Mouse (Mus musculus) layer of hippocampus, adult 18-20 months (tissue): ENCODE data around the gene Lama5. TPM values are rescaled to one million over a fixed set of nuclear protein-coding genes. Genes with fewer than 3 reads are reported as not detected.

Experiments
- DNase-seq, 2 experiments: peaks; one replicate each; pipeline ENCODE4 v3.0.0; 2022; ENCODE audit warnings: low spot score in 2 of 2
- total RNA-seq, 2 experiments: library from RNA; stranded (reverse); gene quantifications; 2 replicates each; pipeline ENCODE4 v1.2.3; 2021

The Lama5 gene
- total RNA-seq, 2 experiments from 2014 or later: 6.6 to 7.2 TPM

DNA sequence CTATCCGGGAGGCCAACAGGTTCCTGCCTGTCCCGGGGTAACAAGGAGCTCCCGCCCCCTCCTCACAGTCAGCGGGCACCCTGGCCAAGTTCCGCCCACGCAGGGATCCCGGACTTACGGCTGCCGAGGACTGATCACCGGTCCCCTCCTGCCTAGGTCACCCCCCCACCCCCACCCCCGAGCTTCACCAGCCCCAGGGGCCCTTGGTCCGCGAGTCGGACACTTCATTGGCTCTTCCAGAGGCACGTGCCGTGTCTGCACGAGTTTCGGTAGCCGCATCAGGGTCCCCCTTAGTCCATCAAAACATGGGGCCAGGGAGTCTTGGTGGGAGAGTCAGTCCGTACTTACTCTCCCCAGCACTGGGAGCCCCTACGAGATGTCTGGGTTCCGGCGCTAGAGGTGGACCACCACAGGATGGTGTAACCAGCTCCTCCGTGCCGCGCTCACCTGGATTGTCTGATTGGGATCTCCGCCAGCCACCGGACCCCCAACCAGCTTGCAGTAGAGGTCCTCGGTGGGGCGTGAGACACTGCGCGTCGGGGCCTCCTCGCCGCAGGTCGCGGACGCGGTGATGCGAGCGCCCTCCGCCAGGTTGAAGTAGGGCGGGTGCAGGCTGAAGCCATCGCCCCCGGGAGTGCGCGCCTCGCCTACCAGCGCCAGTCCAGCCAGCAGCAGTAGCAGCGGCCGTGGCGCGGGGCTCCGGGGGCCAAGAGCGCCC, 456 bp downstream of the Lama5 start:
- no peak for DNase-seq

DNA sequence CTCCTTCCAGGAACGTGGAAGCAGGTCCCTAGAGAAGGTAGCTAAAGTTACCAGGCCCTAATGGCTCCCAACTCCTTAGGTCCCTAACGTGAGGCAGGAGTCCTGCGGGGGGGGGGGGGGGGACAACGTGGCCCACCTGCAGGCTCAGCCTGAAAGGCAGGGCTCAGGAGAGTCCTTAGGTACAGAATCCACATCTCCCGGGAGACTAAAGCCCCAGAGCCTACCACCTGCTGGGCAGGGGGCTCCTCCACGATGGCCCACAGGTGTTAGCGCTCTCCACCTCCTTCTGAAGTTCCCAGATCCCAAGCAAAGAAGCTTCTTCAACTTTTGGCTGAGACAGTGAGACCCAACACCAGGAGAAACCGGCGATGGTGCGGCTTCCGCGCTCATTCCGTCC, 1.0 kb downstream of the Lama5 start:
- no peak for DNase-seq

DNA sequence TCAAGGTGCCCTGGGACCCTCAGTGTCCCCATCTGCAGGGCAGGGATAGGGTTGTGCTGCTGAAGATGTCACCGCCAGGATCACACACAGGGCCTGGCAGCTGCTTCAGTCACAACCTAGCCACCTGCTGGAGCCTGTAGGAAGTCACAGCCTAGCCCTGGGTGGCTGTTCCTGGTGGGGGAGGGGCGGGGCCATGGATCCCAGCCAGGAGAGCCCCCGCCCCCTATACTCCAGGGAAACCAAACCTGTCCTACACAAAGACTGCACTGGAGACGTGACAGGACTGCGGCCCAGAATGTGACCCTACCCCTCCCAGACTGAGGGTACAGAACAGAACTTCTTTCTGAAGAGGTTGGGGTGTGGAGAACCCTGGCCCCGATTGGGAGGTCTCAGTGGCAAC, 3.4 kb downstream of the Lama5 start:
- DNase-seq: no peak

DNA sequence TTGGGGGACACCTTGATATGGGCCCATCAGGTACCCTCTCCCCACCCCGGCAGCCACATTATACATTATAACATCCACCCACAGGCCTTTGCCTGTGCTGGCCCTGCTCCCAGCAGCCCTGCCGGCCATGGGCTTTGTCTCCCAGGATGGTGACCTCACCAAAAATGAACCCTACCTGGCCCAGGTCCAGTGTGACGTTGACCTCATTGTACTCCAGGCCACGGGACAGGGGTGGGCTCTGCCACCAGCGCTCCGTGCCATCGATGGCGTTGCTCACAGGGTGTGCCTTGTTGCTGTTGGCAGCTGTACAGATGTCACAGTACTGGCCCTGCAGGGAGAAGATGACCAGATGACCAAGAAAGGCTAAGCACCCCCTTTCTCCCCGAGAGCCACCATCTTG, 4.6 kb downstream of the Lama5 start:
- no peak for DNase-seq

DNA sequence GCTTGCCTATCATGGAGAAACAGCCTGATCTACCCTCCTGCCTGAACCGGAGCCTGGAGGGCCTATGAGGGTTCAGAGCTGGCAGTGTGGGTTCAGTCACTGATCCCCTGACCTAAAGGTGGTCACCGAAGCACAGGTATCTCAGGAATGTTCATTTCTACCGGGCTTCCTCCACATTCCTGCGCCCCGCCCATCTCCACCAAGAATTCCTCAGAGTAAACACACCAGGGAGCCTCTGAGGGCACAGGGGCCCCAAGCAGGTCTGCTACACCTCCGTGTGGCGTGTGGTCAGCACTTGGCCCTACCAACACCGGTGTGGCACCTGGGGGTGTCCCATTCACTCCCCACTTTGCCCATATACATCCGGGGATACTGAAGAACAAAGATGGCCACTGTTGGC, 5.5 kb downstream of the Lama5 start:
- no peak for DNase-seq

DNA sequence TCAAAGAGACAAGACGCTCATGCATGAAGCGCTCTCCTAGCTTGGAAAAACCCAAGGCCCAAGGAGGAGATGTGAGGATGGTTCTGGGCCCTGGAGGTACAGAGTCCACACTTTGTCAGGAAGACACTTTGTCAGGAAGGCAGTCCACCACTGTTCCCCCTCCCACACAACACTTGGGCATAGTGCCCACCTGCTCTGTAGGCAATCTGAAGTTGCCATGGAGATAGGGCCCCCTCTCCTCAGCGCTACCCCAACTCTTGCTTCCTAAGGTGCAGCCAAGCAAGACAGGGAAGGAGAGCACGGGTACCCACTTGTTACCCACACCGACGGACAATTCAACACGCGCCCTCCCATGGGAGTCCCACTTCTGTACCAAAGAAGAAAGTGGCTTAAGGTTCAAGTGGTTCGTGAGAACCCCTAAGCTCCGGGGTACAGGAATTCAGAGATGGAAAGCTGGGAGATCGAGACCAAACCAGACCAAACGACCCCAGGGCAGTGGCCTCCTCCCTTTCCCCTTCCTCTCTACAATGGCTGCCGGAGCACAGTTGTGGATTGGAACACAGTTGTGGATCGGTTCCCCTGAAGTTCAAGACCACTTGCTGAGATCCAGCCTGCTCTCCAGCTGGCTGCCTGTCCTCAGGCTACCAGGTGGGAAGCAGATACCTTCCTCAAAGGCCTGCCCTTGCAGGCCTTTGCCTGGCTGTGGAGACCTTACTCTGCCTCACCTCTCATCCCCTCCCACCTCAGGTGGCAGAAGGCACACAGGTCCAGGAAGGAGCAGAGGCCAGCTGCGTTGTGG, 6.3 kb downstream of the Lama5 start:
- DNase-seq: no peak

DNA sequence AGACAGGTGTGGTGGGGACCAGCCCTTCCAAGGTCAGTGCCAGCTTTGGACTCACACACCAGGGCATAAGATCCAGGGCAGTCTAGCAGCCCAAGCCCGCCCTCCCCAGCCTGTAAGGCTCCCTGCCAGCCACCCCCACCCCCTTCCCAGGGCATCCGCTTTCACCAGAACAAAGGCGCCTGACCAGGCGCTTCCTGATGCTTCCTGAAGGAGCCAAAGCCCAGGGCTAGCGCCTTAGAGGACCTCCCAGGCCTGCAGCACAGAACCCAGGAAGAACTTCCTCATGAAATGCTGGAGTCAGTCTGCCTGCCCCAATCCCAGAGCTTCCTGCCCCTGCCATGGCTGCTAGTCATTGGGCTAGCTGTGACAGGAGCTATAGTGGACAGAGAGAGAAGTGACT, 7.0 kb downstream of the Lama5 start:
- no peak for DNase-seq

DNA sequence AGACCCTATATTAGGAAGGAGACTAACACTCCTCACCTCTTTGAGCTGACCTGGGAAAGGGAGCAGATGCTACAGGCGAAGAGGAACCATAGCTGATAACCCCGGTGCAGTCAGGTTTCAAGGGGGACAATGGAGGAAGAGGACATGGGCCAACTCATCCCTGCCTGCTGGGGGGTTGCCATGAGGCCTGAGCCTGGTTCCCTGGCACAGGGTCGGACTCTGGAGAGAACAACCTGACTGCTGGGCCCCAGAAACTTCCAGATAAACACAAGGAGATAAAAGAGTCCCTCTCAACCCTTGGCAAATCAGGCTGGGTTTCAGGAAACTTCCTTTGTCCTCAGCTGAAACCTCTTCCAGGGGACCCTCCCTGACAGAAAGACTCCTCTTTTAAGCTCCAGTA, 7.4 kb downstream of the Lama5 start:
- no peak for DNase-seq

DNA sequence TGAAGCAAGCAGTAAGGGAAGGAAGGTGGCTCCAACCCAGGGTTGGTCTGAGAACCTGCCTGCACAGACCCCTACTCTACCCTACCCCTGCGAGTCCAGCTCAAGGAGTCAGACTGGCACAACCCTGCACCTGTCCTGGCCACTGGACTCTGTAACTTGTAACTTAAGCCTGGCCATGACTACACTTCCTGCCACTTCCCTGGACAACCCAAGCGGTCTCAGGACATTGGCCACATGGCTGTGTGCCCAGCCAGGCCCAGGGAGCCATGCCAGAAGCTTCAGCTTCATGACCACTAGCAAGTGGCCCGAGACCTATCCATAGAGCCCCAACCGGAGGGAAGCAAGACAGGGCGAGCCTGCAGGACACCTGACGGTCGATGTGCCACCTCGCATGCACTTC, 8.1 kb downstream of the Lama5 start:
- DNase-seq: no peak

DNA sequence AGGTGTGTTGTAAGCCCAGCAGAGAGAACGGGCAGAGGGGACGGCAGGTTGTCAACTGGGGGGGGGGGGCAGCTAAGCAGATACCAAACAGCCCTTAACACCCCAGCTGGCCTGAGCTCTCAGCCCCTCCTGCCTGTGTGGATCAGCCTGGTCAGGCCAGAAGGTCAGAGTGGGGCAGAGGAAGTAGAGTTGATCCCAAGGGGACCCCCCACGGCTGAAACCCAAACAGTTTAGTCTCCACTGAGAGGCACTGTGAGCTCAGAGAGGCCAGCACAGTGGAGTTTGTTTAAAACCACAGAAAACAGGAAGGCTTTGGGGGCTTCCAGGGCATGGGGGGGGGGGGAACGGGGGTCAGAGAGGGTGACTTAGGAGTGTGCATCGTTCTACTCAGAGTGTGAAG, 8.7 kb downstream of the Lama5 start:
- DNase-seq: no peak

DNA sequence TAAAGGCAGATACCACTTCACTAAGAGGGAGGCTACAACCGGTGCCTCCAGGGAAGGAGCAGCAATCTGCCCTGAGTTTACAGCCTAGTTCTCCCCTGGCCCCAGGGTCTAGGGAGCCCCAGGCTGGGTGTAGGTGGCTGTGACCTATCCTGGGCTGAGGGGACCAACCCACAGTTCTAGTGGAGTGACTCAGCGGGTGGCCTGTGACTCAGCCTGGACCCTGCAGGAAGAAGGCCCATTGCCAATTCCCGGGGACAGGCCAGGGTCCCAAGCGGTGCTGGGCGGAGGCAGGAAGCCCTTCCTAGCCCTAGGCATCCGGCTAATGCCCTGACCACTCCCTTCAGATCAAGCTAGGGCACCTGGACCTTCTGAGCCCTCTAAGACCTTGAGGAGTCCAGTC, 9.7 kb downstream of the Lama5 start:
- DNase-seq: no peak

DNA sequence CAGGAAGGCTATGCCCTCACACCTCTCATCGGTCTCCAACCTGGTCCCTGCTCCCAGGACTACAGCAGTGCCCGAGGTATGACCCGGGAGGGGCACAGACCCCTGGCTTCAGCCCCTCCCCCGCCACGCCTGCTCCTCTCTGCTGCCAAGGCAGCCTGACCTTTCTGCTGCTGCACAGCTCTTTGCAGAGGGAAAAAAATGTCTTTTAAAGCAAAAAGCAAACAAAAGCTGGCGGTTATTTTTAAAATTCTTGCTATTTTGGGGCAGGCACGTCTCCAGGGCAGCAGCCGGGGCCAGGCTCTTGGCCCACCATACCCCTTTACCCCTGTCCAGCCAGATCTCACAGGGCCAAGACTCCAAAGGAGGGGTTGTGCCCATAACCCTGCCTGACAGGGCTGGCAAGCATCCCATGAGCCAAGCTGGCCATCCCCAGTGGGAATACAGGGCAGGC, 10.6 kb downstream of the Lama5 start:
- no peak for DNase-seq

DNA sequence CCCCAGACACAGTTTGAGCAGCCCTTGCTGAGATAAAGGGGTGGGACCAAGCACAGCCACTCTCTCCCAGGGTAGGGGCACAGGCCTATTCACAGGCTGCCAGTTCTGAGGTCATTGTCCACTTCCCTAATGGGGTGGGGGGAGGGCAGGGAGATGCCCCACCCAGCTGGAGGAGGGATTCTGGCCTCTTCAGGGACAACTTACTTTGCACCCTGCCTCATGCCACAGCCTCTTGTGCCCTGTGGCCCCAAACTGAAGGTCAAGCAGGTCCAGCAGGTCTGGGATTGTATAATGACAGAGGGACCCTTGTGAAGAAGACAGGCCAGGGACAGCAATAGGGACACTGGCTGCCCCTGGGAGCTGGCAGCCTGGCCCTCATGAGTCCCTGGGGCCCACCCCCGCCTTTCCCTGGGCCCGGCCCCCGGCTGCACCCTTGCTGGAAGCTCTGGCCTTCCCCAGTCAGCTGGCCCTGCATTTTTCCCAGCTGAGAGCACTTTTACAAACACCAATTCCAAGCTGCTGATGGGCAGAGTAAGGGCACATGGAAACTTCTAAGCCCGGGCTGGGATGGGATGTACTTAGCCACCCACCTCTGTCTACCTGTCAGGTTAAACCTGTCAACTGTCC, 11.2 kb downstream of the Lama5 start:
- DNase-seq: no peak

DNA sequence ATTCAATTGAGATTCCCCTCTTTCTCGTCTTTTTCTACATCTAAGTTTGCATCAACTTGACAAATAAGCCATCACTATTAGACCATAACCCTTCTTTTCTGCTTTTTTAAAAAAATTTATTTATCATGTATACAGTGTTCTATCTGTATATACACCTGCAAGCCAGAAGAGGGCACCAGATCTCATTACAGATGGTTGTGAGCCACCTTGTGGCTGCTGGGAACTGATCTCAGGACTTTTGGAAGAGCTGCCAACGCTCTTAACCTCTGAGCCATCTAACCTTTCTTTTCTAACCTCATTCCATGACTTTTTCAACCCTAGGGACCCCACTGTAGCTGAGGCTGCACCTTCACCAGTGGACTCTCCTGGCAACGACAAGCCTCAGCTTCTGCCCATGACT, 13.4 kb downstream of the Lama5 start:
- DNase-seq: no peak

DNA sequence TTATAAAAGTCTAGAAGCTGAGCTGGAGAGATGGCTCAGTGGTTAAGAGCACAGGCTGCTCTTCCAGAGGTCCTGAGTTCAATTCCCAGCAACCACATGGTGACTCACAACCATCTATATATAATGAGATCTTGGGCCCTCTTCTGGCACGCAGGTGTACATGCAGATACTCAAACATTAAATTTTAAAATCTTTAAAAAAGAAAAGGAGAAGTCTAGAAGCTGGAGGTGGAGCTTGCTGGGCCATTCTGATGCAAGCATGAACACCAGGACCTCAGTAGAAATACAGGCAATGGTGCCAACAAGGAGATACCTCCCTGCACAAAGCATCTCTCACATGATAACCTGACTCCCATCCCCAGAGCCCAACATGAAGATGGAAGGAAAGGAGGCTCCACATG, 16.7 kb downstream of the Lama5 start:
- no peak for DNase-seq

DNA sequence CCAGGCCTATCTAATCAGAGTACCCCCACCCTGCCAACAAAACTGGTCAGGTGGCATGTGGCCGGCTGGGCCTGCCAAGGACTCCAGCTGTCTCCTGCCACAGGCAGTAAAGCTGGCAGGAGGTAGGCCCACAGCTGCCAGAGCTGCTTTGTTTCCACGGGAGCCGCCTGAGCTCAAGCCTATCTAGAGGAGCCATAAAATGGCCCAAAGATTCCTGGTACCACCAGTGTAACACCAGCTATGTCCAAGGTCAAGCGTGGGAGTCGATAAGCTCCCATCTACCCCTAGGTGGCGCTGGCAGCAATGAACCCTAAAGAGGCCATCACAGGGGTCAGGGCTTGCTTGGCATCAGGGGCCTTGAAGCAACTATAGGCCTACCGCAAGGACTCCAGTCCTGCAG, 17.8 kb downstream of the Lama5 start:
- DNase-seq: no peak

DNA sequence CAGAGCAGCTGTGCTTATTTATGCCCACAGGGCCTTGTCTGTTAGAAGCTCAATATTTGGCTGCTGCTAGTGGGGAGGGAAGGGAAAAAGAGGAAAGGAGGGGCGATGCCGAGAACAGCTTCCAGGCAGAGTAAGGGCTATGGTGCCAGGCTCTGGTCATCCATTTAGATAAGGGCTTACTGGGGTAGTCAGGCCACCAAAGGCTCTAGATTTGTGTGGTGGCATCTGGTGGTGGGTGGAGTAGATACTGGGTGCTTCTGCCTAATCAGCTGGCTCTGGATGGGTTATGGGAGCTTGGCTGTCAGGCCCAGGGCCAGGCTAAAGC, 19.7 kb downstream of the Lama5 start:
- DNase-seq: peak in 1 of 2 experiments; percentile 60

DNA sequence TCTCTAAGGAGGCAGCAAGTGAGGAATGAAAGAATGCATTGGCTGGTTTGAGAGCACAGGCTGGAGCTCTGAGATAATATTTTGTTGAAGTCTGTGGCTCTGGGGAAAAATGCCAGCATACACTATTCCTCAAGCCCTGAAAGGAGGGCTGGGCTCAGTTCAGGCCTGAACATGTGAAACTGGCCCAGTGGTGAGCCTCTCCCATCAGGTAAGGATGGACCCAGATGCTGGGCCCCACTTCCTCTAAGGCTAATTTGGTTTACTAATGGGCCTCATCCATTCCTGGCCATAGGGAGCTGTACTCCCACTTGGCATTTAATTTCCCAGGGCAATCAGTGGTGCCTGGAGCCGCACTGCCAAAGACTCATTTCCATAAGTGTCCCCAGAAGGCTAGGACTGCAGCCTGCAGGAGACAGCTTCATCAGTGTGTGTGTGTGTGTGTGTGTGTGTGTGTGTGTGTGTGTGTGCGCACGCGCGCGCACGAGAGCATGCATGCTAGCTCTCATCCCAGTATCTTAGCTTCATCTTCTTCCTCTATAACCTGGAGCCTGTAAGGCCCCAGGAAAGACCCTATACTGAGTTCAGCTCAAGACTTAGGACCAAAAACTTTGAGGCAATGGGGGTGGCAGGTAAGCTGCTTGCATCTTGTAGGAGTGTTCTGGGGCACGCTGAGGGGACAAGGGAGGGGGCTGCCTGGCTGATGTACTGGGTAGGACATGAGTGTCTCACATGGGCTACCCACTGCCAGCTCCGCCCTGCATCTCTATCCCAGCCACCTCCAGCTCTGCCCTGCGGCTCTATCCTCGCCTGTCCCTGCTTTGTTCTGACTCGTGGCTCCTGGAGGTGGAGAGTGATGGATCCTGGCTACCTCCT, 20.3 kb downstream of the Lama5 start:
- DNase-seq: no peak

DNA sequence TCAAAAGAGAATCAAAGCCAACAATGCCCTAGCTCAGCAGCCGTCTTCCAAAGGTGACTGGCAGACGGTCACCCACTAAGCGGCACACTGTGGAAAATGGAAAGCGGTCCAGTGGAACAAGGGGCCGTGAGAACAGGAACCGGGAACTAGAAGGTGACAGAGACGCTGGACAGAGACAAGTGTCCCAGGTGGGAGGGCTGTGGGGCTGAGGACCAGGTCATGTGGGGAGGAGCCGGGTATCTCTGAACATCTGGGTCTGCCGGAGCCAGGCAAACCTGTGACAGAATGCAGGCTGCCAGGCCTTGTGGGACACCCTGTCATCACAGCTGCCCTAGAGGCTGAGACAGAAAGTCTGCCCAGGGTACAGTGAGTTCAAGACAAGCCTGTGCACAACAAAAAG, 21.2 kb downstream of the Lama5 start:
- DNase-seq: no peak

DNA sequence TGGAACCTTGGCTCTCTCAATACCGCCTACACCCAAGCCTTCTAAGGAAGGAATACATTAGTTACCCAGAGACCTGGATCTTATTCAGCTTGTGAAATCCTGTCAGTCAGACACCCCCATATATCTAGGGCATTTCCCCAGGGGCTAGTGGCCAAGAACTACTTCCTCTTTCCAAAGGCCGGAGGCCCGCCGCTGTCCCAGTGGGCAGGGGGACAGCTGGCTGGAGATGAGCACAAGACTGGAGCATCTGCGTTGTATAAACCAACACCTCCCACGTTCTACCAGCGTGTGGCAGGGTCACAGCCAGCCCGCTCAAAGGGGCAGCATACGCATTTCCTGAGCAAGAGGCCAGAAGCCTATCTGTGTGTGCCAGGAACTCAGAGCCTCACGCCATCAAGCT, 22.9 kb downstream of the Lama5 start:
- no peak for DNase-seq

DNA sequence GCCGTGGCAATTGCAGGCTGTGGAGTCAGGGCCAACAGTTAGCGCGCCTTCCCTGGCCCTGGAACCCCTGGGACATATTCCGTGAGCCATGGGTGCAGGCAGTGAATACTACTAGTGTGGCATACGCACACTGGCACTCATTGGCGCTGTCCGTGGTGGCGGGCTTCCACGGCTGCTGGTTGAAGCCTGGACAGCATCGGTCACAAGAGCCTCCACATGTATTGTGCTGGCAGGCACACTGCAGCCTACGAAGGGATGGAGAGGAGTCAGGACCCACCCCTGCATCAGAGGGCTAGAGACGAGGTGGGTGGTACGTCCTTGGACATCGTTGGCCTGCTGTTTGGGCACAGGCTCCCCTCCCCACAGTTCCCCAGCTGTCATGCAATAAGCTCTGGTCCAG, 23.4 kb downstream of the Lama5 start:
- DNase-seq: no peak

DNA sequence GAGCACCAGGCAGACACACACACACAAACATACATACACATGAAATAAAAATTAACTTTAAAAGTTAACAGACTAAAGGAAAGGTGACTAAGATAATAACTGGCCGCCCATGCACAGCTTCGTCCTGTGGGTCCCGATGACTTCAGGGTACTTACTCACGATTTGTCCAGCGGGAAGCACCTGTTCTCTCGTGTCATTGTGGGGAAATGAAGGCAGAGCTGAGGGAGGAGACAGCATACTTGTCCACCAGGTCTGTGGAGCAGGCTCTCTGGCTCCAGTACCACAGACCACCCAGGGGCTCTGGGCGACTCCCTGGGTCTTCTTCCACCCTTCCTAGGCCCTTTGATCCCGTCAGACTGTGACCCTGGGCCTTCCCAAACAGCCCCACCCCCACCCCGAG, 24.4 kb downstream of the Lama5 start:
- no peak for DNase-seq
